Mouse (Mus musculus) CH12F3 (cell line): ENCODE results near the gene Cilp2.

ENCODE experiments used
- in situ Hi-C: fragments of 300-500 bp; cut with MboI; formaldehyde crosslinking; loops from 2 replicates; pipeline ENCODE4 v1.14.3; 2020; ENCODE audit warnings: low sequenced_read_pairs

Cilp2 gene

DNA sequence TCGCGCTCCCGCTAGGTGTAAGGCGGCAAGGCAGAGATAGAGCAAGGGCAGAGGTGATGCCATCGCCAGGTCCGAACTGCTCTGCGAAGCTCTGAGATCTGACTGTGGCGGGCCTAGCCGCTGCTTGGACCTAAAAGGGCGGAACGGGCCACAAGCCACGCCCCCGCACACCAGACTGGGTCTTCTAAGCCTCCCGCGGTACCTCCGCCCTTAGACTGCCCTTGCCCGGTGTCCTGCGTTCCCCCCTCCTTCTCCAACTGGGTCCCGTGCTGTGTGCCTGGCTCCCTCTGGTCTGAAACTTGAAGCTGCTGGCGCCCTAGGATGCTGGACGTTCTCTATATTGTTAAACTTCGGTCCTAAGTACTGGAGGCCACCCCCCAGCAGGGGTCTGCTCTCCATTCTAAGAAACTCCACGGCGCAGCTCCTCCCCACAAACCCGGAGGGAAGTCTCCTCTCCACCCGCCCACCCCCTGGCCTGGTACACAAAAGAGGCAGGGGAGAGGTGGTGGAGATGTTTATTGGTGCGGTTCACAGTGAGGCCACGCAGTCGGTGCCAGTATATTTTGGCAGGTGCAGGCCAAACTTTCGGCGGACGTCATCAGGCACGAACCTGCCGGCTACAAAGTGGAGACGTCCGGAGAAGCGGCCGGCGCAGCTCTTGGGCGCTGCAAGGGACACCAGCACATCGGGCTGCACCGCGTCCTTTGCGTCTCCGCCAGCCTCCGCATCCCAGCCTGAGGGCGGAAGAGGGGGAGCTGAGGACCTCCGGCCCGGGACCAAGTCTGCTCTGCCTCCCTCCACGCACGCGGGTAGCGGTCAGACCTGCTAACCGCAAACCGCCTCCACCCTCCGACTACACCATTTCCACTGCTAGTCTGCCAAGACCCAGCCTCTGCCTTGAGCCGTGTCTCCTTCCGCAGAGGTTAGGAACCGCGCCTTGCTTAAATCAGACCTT, at the start of gene Cilp2:
TSS of gene Cilp2 (minus strand) at position 399 of the 955 bp plus-strand sequence.
- in situ Hi-C loops = no loop called here

GRCm38 (mm10) chr8:69936050-69936794, 48.7 kb upstream of the Cilp2 start:
- in situ Hi-C loops = no loop called here

DNA sequence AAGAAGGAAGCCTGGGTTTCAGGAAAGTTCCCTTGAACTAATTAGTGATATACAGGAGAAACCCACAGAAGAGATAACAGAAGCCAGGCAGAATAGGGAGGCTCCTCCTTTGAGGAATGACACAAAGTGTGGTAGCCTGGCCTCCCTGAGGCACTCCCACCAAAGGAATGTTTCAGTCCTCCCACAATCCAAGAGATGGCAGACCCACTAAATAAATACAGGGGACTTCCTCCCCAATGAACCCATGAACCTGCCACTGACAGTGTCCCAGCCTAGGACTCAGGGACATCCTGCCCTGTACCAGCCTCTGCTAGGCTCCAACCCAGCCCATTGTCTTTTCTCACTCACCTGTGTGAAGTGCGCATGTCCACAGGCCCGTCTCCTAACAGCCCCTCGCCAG, 47.9 kb upstream of the Cilp2 start:
- in situ Hi-C loops = no loop called here

GRCm38 (mm10) chr8:69934582-69934981, 47.1 kb upstream of the Cilp2 start:
- in situ Hi-C loops = no loop called here

DNA sequence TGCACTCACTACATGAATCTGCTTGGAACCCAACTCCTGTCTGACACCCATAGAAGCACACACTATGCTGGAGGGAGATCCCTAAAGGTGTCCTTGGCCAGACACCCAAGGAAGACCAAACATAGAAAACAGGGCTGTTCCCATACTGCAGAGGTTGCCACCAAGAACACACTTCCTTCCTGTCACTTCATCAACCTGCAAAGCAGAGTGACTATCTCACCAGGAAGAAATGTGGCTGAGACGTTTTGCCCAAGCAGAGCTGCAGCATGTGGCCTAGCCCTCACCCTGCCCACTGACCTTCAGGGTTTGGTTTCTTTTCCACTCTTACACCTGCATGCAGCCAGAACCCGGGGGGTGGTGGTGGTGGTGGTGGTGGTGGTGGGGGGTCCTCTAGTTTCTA, 46.3 kb upstream of the Cilp2 start:
- in situ Hi-C loops = no loop called here

DNA sequence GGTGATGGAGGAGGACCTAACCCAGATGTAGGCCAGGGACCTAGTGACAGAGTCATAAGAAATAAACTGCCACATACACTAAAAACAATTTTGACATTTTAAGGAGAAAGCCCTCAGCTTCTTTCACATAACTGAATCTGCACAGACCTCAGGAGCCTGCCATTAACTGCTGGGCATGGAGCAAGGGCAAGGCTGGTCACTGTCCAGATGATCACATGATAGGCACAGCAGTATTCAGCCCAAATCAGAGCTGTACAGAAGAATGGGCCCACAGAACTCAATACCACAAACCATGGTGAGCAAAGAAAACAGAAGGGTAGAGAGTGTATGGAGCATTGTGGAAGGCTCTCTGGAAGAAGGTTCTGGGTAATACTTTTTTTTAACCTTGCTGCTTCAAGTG, 39.4 kb upstream of the Cilp2 start:
- in situ Hi-C loops = no loop called here

DNA sequence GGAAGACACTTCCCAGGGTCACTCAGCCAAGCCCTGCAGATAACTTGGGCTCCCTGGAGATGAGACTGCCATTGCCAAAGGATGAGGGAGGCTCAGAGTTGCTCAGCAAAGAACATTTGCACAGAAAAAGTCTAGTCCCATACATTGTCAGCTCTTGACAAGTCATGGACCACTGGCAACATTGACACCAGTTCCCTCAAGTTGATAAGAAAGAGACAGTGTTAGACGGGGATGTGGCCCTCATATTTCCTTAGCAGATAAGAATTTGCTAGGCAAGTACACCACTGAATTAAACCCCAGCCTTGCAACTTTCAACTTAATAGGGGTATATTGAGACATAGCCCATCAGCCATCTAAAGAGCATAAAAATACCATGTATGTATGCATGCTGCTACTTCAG, 36.5 kb upstream of the Cilp2 start:
- in situ Hi-C loops = no loop called here

DNA sequence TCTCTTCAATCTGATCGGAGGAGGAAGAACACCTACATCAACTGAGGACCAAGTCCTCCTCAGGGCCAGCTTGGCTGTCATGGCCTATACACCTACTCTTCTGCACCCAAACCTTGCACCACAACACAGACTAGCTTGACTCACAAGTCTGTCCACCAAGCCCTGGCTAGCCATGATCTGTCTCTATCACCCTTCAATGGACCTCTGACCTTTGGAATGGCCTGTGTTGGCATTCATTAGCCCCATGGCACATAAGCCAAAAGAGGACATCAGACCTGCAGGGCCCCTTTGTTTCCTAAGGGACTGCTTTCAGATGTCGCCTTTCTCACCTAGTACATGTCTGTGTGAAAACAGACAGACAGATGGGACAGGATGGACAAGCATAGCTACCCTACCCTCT, 33.7 kb upstream of the Cilp2 start:
- in situ Hi-C loops = no loop called here

GRCm38 (mm10) chr8:69919876-69920662, 32.6 kb upstream of the Cilp2 start:
- in situ Hi-C loops = loop anchor here (5.0 kb wide), 1 partner anchor 82 kb away; no protein-coding TSS in a partner anchor

GRCm38 (mm10) chr8:69919010-69919409, 31.5 kb upstream of the Cilp2 start:
- in situ Hi-C loops = loop anchor here (5.0 kb wide), 1 partner anchor 83 kb away; no protein-coding TSS in a partner anchor

- in situ Hi-C loops = loop anchor here (5.0 kb wide), 1 partner anchor 84 kb away; no protein-coding TSS in a partner anchor
These were observed 31.0 kb upstream of the Cilp2 start for GRCm38 (mm10) chr8:69918506-69918905.

GRCm38 (mm10) chr8:69915748-69916147, 28.3 kb upstream of the Cilp2 start:
- in situ Hi-C loops = loop anchor here (5.0 kb wide), 1 partner anchor 87 kb away; no protein-coding TSS in a partner anchor

DNA sequence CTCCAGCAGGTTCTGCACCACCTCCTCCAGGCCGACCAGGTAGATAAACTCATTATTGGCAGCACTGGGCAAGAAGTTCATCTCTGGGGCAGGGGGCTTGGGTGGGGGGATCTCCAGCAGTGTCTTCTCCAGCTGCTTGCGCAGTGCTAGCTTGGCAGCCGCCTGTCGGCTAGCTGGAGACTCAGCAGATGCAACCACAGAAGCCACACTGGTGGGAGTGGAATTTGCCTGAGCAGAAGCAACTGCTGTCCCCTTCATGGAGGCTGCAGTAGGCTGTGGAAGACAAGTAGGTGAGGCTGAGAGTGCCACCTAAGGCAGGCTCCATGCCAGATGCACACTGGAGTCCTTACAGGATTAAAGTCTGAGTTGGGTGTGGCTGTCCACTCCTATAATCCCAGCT, 27.0 kb upstream of the Cilp2 start:
- in situ Hi-C loops = no loop called here

DNA sequence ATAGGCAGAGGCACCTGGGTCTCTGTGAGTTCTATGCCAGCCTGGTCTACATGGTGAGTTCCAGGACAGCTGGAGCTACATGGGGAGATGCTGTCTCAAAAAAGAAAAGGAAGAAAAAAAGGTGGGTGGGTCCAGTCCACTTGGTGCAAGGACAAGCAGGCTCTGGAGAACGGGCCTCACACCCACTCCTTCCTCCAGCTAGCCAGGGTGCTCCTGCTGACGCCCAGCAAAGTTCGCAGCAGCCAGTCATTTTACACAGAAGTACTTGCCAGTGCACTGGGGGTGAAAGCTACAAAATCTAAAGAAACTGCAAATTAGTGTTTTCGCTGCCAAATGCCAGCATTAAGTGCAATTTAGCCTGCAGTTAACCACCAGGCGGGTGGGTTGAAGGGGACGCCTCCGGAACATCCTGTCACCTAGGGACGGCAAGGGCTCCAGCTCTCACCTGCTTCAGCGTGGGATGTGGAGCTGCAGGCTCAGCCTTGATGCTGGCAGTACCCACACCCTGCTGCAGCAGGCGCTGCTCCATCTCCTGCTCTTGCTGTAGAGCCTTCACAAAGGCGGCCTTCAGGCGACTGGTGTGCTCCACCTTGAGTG, 25.1 kb upstream of the Cilp2 start:
- in situ Hi-C loops = no loop called here

- in situ Hi-C loops = no loop called here
These were observed 24.4 kb upstream of the Cilp2 start for GRCm38 (mm10) chr8:69911917-69912316.

DNA sequence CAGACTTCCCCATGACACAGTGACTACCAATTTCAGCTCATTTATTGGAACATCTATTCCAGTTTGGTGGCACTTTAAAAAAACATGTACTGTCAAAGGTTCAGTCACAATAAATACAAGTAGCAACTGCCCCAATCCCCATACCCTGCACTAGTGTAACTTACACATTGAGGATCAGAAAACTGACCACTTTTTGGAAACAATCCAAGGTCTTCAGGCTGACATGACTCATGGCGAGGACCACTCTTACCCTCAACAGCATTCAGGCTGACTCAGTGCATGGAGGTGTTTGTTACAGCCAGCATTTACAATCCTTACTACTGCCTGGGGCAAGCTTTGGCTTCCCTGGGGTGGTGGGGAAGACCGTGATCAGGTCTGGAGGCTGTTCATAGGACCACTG, 19.6 kb upstream of the Cilp2 start:
- in situ Hi-C loops = no loop called here

GRCm38 (mm10) chr8:69906260-69906659, 18.8 kb upstream of the Cilp2 start:
- in situ Hi-C loops = no loop called here

- in situ Hi-C loops = no loop called here
These were observed 16.6 kb upstream of the Cilp2 start for GRCm38 (mm10) chr8:69904096-69904495.

DNA sequence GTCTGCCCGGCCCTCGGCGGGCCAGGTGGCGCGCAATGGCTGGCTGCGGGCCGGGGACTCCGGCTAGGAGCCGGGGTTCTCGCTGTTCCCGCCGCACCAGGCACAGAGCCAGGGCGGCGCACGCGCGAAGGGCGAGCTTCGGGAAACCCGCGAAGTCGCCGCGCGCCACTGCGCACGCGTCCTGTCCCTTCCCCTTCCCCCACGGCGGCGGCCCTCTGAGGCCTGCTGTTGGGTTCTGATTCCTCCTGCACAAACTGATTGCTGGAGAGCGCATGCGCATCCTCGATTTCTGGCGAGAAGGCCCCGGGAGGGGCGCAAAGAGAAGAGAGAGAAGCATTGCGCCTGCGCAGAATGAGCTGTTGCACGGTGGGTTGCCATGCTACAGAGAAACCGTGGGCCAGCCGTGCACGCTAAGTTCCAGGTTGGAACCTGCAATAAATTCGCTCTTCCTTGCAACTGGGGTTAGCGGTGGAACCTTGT, 15.6 kb upstream of the Cilp2 start:
- in situ Hi-C loops = no loop called here
